Mouse (Mus musculus) kidney, adult 2 months (tissue): ENCODE measurements around the gene Tm2d3.

Experiments used
- CTCF ChIP-seq: fragments of 200-500 bp; conservative IDR thresholded peaks from 2 replicates; pipeline ENCODE4 v1.5.1; 2011; ENCODE audit warnings: low read depth, mild to moderate bottlenecking, control low read depth, low read length, moderate library complexity, mixed read lengths; ENCODE audit not compliant: insufficient read depth, insufficient read length
- POLR2A ChIP-seq: fragments of 200-500 bp; IDR thresholded peaks from one replicate; pipeline ENCODE4 v1.6.1; 2011; ENCODE audit warnings: low read depth, low read length, control low read depth

- no peak for TF ChIP-seq CTCF
- TF ChIP-seq POLR2A, result no peak
Observed at GRCm38 (mm10) chr7:65681166-65681565, 9.8 kb upstream of the Tm2d3 start.
